Mouse (Mus musculus) A20 (cell line): ENCODE measurements around the gene Sf3a2.
"Not testable (repeated sequence)": the region's sequence is repeated elsewhere in the genome, so short reads cannot be mapped to it uniquely, and the experiment has no call there.

ENCODE experiments used
- DNase-seq: peaks from one replicate; pipeline ENCODE4 v3.0.0-alpha.2; 2011; ENCODE audit warnings: low read depth, low spot score

The Sf3a2 gene

DNA sequence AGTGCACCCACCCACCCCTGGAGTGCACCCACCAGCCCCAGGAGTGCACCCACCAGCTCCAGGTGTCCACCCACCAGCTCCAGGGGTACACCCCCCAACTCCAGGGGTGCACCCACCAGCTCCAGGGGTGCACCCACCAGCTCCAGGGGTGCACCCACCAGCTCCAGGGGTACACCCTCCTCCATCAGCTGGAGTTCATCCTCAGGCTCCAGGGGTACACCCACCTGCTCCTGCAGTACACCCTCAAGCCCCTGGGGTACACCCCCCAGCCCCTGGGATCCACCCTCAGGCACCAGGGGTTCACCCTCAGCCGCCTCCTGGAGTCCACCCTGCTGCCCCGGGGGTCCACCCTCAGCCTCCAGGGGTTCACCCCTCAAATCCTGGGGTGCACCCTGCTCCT lies 6.3 kb downstream of the Sf3a2 start:
- DNase-seq, result no peak

DNA sequence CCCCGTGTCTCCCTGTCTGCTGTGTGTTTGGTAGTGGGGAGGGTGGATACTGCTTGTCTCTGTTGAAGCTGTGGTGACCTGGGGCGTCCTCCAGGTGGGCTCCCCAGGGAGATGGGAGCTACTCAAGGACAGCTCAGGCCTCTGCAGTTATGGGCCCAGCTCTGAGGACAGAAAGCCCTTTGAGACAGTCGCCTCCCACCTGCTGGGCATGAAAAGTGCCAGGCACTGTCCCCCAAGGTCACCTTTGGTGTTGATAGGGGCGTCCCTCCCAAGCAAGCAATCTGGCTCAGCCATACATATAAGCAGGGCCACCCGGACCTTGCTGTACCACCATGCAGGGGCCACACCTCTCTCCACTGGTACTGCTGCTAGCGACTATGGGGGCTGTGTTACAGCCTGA lies 6.9 kb downstream of the Sf3a2 start, which contains the start of gene Amh:
Amh (plus strand) TSS at position 328 of the 400 bp plus-strand sequence.
- no peak for DNase-seq

DNA sequence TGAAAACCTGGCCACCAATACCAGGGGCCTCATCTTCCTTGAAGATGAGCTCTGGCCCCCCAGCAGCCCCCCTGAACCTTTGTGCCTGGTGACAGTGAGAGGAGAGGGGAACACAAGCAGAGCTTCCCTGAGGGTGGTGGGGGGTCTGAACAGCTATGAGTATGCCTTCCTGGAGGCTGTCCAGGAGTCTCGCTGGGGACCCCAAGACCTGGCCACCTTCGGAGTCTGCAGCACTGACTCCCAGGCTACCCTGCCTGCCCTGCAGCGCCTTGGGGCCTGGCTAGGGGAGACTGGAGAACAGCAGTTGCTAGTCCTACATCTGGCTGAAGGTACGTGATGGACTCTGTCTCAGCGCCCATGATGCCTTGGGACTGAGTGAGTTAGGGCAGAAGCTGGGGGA lies 7.3 kb downstream of the Sf3a2 start:
- no peak for DNase-seq

DNA sequence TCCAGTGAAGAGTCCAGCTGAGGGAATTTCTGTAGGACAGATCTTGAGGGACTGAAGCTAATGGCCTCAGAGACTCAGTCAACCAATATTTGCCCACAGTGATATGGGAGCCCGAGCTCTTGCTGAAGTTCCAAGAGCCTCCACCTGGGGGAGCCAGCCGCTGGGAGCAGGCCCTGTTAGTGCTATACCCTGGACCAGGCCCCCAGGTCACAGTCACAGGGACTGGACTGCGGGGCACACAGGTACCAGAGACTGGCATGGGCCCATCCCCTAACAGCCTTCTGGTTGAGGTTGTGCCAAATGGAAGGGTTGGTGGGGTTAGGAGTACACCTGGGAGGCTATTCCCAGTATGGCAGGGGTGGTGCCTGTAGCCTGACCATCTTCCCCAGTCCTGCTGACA lies 7.9 kb downstream of the Sf3a2 start:
- peak; percentile 69 for DNase-seq

DNA sequence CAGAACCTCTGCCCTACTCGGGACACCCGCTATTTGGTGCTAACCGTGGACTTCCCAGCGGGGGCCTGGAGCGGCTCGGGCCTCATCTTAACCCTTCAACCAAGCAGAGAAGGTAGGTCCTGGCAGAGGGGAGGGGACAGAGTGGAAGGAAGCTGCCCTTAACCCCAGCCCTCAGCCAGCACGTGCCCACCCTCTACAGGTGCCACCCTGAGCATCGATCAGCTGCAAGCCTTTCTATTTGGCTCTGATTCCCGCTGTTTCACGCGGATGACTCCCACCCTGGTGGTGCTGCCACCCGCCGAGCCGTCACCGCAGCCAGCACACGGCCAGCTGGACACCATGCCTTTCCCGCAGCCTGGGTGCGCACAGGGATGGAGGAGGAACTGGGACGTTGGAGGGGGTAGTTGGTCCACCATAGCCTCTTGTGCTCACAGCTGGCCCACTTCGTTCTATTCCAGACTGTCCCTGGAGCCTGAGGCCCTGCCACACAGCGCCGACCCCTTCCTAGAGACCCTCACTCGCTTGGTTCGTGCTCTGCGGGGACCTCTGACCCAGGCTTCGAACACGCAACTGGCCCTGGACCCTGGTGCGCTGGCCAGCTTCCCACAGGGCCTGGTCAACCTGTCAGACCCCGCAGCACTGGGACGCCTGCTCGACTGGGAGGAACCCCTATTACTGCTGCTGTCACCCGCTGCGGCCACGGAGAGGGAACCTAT lies 8.5 kb downstream of the Sf3a2 start:
- DNase-seq, result no peak

DNA sequence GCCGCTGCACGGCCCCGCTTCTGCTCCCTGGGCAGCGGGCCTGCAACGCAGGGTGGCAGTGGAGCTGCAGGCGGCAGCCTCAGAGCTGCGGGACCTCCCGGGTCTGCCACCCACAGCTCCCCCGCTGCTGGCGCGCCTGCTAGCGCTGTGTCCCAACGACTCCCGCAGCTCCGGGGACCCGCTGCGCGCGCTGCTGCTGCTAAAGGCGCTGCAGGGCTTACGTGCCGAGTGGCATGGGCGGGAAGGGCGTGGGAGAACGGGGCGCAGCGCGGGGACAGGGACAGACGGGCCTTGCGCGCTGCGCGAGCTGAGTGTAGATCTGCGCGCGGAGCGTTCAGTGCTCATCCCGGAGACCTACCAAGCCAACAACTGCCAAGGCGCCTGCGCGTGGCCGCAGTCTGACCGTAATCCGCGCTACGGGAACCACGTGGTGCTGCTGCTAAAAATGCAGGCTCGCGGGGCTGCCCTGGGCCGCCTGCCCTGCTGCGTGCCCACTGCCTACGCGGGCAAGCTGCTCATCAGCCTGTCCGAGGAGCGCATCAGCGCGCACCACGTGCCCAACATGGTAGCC lies 9.1 kb downstream of the Sf3a2 start:
- no peak for DNase-seq

DNA sequence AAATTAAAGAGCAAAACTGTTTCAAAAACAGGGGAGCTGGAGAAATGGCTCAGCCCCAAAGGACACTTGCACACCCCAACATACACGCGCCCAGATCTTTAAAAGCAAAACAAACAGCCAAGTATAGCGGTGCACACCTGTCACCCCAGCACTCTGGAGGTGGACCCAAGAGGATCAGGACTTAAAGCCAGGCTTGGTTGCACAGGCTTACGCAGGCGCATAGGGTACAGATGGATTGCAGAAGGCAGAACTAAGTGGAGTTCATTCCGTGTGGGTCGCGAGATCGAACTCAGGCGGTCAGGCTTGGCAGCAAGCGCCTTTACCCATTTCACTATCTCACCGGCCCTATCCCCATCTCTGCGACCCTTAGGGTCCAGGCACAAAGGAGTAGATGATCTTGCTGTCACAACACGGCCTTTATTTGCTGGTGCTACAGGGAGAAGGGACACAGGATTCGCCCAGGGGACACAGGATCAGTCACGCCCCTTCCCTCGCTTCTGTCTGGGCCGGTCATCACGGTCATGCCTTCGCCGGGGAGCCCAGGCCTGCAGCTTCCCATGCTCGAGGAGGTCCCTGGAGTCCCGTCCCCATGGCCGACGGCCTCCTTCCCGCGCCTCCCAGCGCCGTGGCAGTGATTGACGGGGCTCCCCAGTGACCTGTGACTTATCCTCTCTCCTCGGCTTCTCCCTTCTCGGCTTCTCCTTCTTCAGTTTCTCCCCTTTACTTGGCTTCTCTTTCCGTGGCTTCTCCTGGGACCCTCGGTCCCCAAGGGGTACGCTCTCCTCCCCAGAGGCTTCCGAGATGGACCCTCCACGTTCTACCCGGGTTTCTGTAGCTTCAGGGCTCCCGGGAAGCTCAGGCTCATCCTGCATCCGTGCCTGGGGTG lies 10.3 kb downstream of the Sf3a2 start:
- DNase-seq, result no peak

DNA sequence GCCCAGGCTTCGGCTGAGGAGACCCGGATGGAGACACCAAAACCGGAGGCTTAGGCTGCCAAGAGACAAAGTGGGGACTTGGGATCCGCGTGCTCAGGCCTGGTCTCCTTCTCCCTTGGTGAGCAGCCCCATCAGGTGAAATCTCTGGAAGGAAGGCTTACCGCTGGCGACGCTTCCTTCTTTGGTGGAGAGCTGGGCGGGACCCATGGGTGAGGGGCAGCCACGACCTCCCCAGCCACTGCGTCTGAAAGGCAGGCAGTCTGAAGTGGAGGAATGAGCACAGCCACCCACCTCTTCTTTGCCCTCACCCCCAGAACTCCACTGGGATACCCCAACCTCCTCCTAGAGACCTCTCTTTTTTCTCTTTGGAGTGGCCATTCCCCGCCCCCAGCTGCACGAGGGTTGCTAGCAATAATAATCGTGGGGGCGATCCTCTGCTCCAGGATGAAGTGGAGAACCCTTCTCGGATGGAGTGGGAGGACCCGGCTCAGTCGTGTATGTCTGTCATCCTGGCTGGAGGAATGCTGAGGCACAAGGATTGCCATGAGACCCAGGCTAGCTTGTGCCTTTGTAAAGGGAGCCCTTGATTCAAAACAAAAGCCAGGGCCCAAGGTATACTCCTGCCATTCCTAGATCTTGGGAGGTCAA lies 11.1 kb downstream of the Sf3a2 start:
- no peak for DNase-seq

DNA sequence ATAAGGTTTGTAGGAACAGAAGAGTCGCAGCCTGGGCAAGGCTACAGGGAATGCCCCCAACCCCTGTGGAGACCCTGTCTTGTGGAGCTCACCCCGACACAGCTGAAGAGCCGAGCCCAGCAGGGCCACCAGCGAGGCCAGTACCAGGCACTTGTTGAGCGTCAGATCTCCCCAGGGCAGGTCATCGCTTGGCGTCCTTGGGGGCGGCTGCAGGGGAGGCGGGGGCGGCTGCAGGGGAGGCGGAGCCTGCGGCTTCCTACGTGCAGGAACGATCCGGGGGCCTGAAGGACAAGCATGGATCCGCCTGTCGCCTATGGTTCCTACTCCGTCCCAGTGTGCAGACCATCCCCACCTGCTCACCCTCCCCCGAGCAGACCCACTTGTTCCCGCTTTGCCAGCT lies 12.1 kb downstream of the Sf3a2 start:
- no peak for DNase-seq

DNA sequence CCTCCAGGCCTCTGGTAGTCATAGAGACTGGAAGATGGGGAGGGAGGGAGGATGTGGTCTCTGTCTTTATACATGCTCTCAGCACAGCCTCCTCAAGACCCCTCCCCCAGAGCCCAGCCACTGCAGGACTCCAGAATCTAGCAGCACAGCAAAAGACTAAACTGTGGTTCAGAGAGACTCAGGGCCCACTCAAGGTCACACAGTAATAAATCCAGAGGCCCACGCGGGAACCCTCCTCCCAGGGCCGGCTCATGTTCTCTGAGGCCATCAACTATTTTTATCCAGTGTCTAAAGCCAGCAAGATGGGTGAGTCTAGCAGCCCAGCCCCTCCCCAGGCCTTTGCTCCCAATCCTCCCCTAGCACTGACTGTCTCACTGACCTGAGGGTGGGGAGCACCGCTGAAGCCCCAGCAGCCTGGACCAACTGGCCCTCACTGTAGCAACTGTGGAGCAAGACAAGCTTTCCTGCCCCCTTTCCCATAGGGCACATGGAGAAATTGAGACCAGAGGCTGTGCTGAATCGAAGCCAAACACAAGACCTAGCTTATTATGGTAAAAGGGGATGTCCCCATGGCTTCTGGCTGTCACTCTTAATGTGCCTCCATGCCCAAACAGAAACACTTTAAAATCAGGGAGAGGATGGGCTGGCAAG lies 14.5 kb downstream of the Sf3a2 start:
- no peak for DNase-seq

DNA sequence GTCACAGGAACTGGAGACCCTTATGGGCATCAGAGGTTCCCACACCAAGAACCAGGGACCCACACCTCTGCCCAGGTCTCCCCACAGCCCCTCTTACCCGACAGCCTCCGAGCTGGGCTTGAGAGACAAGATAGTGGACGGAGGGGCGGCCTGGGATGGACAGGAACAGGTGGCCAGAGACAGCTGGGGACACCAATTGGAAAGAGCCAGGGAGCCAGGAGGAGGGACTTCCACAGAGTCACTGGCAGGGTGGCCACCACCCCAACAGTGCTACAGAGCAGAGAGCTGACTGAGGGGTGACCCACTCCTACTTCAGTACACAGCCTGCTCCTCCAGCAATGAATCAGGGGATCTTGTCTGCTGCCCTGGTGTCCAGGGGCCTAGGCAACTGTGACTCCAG lies 15.4 kb downstream of the Sf3a2 start, which contains the start of gene Jsrp1:
Jsrp1 (minus strand) TSS at position 133 of the 400 bp plus-strand sequence.
- DNase-seq, result no peak

DNA sequence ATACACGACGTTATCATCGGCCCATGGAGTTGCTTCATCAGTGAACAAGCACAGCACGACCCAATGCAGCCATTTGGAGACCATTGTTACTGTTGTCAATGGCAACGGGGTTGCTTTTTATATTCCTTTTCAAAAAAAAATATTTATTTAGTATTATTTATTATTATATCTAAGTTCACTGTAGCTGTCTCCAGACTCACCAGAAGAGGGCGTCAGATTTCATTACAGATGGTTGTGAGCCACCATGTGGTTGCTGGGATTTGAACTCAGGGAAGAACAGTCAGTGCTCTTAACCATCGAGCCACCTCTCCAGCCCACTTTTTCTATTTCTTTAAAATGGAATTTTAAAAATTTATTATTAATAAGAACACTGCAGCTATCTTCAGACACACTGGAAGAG lies 16.8 kb downstream of the Sf3a2 start:
- DNase-seq, result no peak

DNA sequence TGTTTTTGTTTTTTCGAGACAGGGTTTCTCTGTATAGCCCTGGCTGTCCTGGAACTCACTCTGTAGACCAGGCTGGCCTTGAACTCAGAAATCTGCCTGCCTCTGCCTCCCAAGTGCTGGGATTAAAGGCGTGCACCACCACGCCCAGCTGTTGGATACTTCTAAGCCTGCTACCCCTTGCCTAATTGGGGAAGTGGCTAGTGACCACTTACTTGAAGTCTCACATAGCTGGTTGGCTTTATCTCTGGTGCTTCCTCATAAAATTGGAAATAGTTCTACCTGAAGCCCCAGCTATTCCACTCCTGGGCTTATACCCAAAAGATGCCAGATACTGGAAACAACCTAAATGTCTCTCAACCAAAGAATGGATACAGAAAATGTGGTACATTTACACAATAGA lies 18.3 kb downstream of the Sf3a2 start:
- DNase-seq, result not testable (repeated sequence)

DNA sequence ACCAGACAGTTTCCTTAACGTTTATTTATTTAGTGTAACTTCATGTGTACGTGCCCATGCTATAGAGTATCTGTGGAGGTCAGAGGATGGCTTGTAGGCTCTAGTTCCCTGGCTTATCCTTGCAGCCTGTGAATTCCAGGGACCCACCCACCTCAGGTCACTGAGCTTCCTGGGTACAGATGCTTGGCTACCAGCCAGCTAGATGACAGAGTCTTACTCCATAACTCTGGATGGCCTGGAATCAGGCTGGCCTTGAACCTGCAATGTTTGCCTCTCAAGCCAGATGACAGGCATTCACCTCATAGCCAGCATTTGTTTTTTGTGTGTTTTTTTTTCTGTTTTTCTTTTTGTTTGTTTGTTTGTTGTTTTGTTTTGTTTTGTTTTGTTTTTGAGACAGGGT lies 19.2 kb downstream of the Sf3a2 start:
- DNase-seq, result no peak

DNA sequence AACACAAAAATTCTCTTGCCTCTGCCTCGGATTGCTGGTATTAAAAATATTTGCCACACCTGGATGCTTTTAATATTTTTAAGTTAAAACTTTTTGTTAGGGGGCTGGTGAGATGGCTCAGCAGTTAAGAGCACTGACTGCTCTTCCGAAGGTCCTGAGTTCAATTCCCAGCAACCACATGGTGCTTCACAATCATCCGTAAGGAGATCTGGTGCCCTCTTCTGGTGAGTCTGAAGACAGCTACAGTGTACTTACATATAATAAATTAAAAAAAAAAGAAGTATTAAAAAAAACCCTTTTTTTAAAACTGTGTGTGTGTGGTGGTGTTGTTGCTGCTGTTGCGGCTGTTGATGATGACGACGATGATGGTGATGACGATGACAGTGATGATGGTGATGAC lies 20.0 kb downstream of the Sf3a2 start:
- DNase-seq, result peak; percentile 51

DNA sequence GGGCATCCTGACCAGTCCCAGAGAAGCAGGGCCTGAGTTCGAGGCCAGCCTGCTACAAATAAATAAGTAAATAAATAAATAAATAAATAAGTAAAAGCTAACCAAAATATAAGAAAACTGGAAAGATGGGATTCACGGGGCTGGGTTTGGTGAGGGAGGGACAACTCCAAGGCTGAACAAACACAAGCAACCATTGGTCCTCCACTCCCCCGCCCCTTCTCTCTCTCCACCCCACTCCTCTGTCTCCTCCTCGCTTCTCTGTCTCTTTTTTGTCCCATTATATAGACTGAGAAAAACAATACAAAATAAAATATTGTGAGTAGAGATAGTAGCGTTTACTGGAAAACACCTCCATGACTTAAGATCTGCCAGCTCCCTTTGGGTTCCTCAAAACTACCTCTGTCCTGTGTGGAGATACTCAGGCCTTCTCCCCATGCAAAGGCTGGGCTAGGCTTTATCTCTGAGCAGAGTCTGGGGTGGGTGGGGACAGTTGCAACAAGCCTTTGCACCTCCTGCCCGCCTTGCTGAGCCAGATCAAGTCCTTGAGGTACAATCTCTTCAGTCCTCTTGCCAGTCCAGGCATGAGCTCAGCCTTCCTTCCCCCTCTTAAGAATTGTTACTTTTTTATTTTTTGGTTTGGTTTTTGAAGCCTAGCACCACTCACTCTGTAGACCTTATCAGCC lies 20.7 kb downstream of the Sf3a2 start:
- no peak for DNase-seq

DNA sequence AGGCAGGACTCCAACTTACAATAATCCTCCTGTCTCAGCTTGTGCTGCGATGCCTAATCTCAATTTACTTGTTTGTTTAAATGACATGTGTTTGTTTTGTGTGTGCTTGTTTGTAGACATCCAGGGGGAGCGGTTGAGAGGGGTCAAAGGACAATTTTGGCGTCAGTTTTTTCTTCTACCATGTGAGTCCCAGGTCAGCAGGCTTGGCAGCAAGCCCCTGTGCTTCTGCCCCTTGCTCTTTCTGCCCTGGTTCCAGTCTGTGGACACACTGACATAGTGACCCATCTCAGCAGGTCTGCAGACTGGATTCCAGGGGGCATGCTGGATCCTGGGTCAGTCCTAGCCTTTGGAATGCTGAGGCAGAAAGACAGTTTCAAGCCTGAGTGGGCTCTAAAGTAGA lies 21.4 kb downstream of the Sf3a2 start:
- DNase-seq, result no peak

DNA sequence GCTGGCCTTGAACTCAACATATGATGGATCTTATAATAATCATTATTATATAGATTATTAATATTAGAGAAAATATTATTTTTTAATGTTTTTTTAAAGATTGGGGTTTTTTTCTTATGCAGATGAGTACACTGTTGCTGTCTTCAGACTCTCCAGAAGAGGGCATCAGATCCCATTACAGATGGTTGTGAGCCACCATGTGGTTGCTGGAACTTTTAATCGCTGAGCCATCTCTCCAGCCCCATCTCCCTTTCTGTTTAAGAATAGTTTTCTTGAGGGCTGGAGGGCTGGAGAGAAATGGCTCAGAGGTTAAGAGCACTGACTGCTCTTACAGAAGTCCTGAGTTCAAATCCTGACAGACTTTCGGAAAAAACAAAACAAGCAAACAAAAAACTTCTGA lies 24.0 kb downstream of the Sf3a2 start:
- peak; percentile 66 for DNase-seq

DNA sequence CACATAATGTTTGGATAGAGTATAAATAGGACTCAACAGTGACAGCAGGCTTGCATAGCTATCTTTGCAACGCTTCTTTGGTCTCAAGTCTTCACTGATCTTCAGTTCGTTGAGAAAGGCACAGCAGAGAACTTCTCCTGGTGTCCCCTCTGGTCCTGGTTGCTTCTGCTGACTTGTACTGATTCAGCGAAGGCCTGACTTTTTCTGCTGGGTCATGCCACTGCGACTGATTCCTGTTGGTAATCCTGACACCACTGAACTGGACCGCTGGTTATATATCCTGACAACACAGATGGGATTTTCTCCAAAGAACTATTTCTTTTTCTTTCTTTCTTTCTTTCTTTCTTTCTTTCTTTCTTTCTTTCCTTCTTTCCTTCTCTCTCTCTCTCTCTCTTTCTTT lies 24.5 kb downstream of the Sf3a2 start:
- DNase-seq, result no peak

DNA sequence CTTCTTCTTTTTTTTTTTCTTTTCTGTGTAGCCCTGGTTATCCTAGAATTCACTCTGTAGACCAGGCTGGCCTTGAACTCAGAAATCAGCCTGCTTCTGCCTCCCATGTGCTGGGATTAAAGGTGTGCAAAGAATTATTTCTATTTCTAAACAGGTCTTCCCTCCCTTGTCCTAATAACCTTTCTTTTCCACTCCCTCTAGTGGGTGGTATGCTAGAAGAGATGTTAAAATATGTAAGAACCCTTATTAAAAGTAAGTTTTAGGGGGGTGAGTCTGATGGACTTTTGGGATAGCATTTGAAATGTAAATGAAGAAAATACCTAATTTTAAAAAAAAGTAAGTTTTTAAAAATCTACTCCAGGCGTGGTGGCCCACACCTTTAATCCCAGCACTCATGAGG lies 25.3 kb downstream of the Sf3a2 start:
- no peak for DNase-seq
